In genomic region chr5:110406065-110406714, GRCm38 (mm10) we compare ENCODE assay signal across 13 mouse cellular contexts. TPM values are rescaled to one million over a fixed set of nuclear protein-coding genes. Genes with fewer than 3 reads are reported as not detected.
DNase-seq lines count a peak whose midpoint lies in the region; ATAC-seq and TF ChIP-seq lines count a peak whose summit lies in the region.
"Had no signal": no experiment of that assay in that cellular context is flagged by ENCODE, and none has a peak within 500 bp of the region (broad histone marks: within the 10 kb centered on the region; RNA-seq: fewer than 3 reads in every experiment).

No protein-coding gene starts in this region.

- no peaks in the 10 kb centered on the region; the same call in 1 of the 2 replicates for H3K36me3 ChIP-seq in forebrain, postnatal 0 days (ENCODE audit: insufficient read depth)
- H3K36me3 ChIP-seq in midbrain, embryonic 10.5 days, result peaks cover 4% of the 10 kb centered on the region; the same call in 1 of the 2 replicates
- H3K36me3 ChIP-seq in stomach, postnatal 0 days (ENCODE audit: control insufficient read depth, insufficient read depth, low read length), result no peaks in the 10 kb centered on the region

- no peak; the same call in 1 of the 2 replicates for ATAC-seq in forebrain, postnatal 0 days
- peak; percentile 88 for ATAC-seq in stomach, postnatal 0 days (ENCODE audit: low FRiP score, low TSS enrichment)

- no peaks in the 10 kb centered on the region for H3K4me1 ChIP-seq in forebrain, postnatal 0 days (ENCODE audit: insufficient read depth)
- peaks cover 18% of the 10 kb centered on the region for H3K4me1 ChIP-seq in midbrain, embryonic 10.5 days
- no peaks in the 10 kb centered on the region; the same call in 1 of the 2 replicates for H3K4me1 ChIP-seq in stomach, postnatal 0 days (replicated peaks; ENCODE audit: control insufficient read depth, insufficient read depth)

- 34% methylated on average over 8 of the region's 8 CpGs for WGBS in forebrain, postnatal 0 days
- WGBS in midbrain, embryonic 10.5 days, result 75% methylated on average over 8 of the region's 8 CpGs
- 53% methylated on average over 8 of the region's 8 CpGs for WGBS in stomach, postnatal 0 days

- no peaks in the 10 kb centered on the region for H3K27me3 ChIP-seq in forebrain, postnatal 0 days (ENCODE audit: insufficient read depth, low read length)
- H3K27me3 ChIP-seq in midbrain, embryonic 10.5 days (ENCODE audit: low read depth, poor library complexity, severe bottlenecking), result no peaks in the 10 kb centered on the region
- H3K27me3 ChIP-seq in stomach, postnatal 0 days (ENCODE audit: control insufficient read depth, insufficient read depth, low read length), result no peaks in the 10 kb centered on the region
- H3K27me3 ChIP-seq: CH12.LX had no signal

- DNase-seq in urinary bladder, postnatal 14 days (ENCODE audit: low spot score), result peak; percentile 14
- no peak for DNase-seq in urinary bladder, postnatal 10 days (ENCODE audit: low spot score)
- DNase-seq in forebrain, postnatal 0 days, result no peak
- DNase-seq in midbrain, embryonic 10.5 days (ENCODE audit: low spot score), result no peak
- peak; percentile 61 for DNase-seq in stomach, postnatal 0 days (ENCODE audit: low spot score)
- DNase-seq in lung, postnatal 25 days (ENCODE audit: low spot score), result no peak
- DNase-seq in urinary bladder, postnatal 4 days (ENCODE audit: low spot score in 2 of 2), result no peak
- DNase-seq in right cerebral cortex, adult 18-20 months, result no peak
- DNase-seq: adrenal gland, adult 2 months; cerebellum, adult 11-12 months; kidney, adult 8-10 months; thymus, postnatal 4 days had no signal

- H3K27ac ChIP-seq in forebrain, postnatal 0 days (ENCODE audit: low read depth, low read length), result 0 out of 2 replicates have a peak overlapping the region, but pooled peaks have one; percentile 2
- H3K27ac ChIP-seq in midbrain, embryonic 10.5 days (replicated peaks), result peak overlapping the region; percentile 47; the same call in 1 of the 2 replicates
- 0 out of 2 replicates have a peak overlapping the region, but pooled peaks have one; percentile 13 for H3K27ac ChIP-seq in stomach, postnatal 0 days (replicated peaks)

- TF ChIP-seq EP300 in stomach, postnatal 0 days (optimal IDR thresholded peaks at IDR 0.05), result no peak

- H3K4me2 ChIP-seq in forebrain, postnatal 0 days (ENCODE audit: low read depth), result no peak overlapping the region
- H3K4me2 ChIP-seq in stomach, postnatal 0 days (replicated peaks; ENCODE audit: low read depth), result no peak overlapping the region

- H3K9me3 ChIP-seq in forebrain, postnatal 0 days (ENCODE audit: low read length), result no peaks in the 10 kb centered on the region
- no peaks in the 10 kb centered on the region for H3K9me3 ChIP-seq in midbrain, embryonic 10.5 days (replicated peaks)
- H3K9me3 ChIP-seq in stomach, postnatal 0 days (ENCODE audit: control insufficient read depth, low read length), result no peaks in the 10 kb centered on the region

- no peak overlapping the region for H3K4me3 ChIP-seq in forebrain, postnatal 0 days (ENCODE audit: low read depth, low read length)
- H3K4me3 ChIP-seq in midbrain, embryonic 10.5 days, result no peak overlapping the region
- no peak overlapping the region for H3K4me3 ChIP-seq in stomach, postnatal 0 days (ENCODE audit: low read depth, low read length)

- no peak for TF ChIP-seq CTCF in forebrain, postnatal 0 days (IDR thresholded peaks at IDR 0.05; ENCODE audit: low read depth)
- TF ChIP-seq CTCF in stomach, postnatal 0 days (IDR thresholded peaks at IDR 0.05; ENCODE audit: low read depth), result no peak

- H3K9ac ChIP-seq in forebrain, postnatal 0 days, result no peak overlapping the region
- H3K9ac ChIP-seq in stomach, postnatal 0 days (ENCODE audit: low read length), result no peak overlapping the region

RNA-seq across cellular contexts. Expression of gene Fbrsl1, which starts 42.1 kb away (rescaled TPM):
- 28.1 and 30.3 TPM in 2 replicates for total RNA-seq in forebrain, postnatal 0 days (2014; rRNA removed)
- polyA plus RNA-seq in forebrain, postnatal 0 days (2015; fragmentation: Nextera tagmentation; extraction: Ambion mirVana), result 20.2 and 21.3 TPM in 2 replicates
- polyA plus RNA-seq in midbrain, embryonic 10.5 days (2016; fragmentation: Nextera tagmentation; extraction: Ambion mirVana), result 10.3 and 14.6 TPM in 2 replicates
- 6.2 and 6.4 TPM in 2 replicates for polyA plus RNA-seq in stomach, postnatal 0 days (2015; fragmentation: Nextera tagmentation; extraction: Ambion mirVana)

Comparison
In these comparisons a context has a peak if more than half of its experiments do, and no peak if none do; other contexts are left out.
1. DNase-seq: peak in urinary bladder, postnatal 14 days (single experiment) and stomach, postnatal 0 days (single experiment); none in urinary bladder, postnatal 10 days (single experiment), forebrain, postnatal 0 days (single experiment), midbrain, embryonic 10.5 days (single experiment), lung, postnatal 25 days (single experiment), urinary bladder, postnatal 4 days (0 of 2) and right cerebral cortex, adult 18-20 months (single experiment).
2. Peak in every context shown above with its lines, with median percentiles within 50 percentile points of each other: H3K27ac ChIP-seq.